Mouse (Mus musculus): ENCODE results near the gene Wipf2. TPM values are rescaled to one million over a fixed set of nuclear protein-coding genes. Genes with fewer than 3 reads are reported as not detected.

Wipf2 gene
- polyA plus RNA-seq, 1 experiment from 2014 or later: 11.2 TPM

GRCm38 (mm10) chr11:98947969-98948569, 84.6 kb downstream of the Wipf2 start:
- in situ Hi-C loops (cut with MboI; ENCODE audit: low pct_unique_long_range_greater_than_20kb): no loop called here
- DNase-seq (ENCODE audit: low read depth, low spot score) (no peak), ATAC-seq (no peak)
- CTCF ChIA-PET: interaction anchor here (0.8 kb wide), 1 partner anchor 16 kb away, joined by 3 read pairs; no protein-coding TSS in a partner anchor
- POLR2A ChIA-PET: no interaction called here
- H3K27me3 ChIP-seq: no peaks in the 10 kb centered on the region
- TF ChIP-seq CTCF (IDR thresholded peaks at IDR 0.05): no peak

GRCm38 (mm10) chr11:98949242-98949957, 86.0 kb downstream of the Wipf2 start:
- DNase-seq (ENCODE audit: low read depth, low spot score) (no peak), ATAC-seq (no peak)
- in situ Hi-C loops (cut with MboI; ENCODE audit: low pct_unique_long_range_greater_than_20kb): no loop called here
- CTCF ChIA-PET: interaction anchor here (1.0 to 1.5 kb wide), 2 partner anchors 9 to 23 kb away, joined by 3 read pairs; no protein-coding TSS in a partner anchor
- no peaks in the 10 kb centered on the region for H3K27me3 ChIP-seq
- TF ChIP-seq CTCF (IDR thresholded peaks at IDR 0.05): no peak
- POLR2A ChIA-PET: interaction anchor here (0.6 to 1.0 kb wide), 2 partner anchors 7 to 20 kb away, joined by 3 to 4 read pairs; no protein-coding TSS in a partner anchor

GRCm38 (mm10) chr11:98949958-98950460, 86.6 kb downstream of the Wipf2 start:
- ATAC-seq (no peak), DNase-seq (ENCODE audit: low read depth, low spot score) (no peak)
- POLR2A ChIA-PET: interaction anchor here (1.0 to 1.5 kb wide), 2 partner anchors 8 to 14 kb away, joined by 3 to 4 read pairs; no protein-coding TSS in a partner anchor
- CTCF ChIA-PET: interaction anchor here (1.0 to 1.5 kb wide), 2 partner anchors 10 to 22 kb away, joined by 3 read pairs; no protein-coding TSS in a partner anchor
- no peak for TF ChIP-seq CTCF (IDR thresholded peaks at IDR 0.05)
- no peaks in the 10 kb centered on the region for H3K27me3 ChIP-seq
- in situ Hi-C loops (cut with MboI; ENCODE audit: low pct_unique_long_range_greater_than_20kb): no loop called here

GRCm38 (mm10) chr11:98950484-98950883, 87.0 kb downstream of the Wipf2 start:
- no peak for TF ChIP-seq CTCF (IDR thresholded peaks at IDR 0.05)
- DNase-seq (ENCODE audit: low read depth, low spot score) (no peak), ATAC-seq (no peak)
- CTCF ChIA-PET: interaction anchor here (1.0 to 1.6 kb wide), 3 partner anchors 9 to 21 kb away, joined by 3 read pairs; no protein-coding TSS in a partner anchor
- in situ Hi-C loops (cut with MboI; ENCODE audit: low pct_unique_long_range_greater_than_20kb): no loop called here
- no peaks in the 10 kb centered on the region for H3K27me3 ChIP-seq
- POLR2A ChIA-PET: interaction anchor here (1.0 to 1.5 kb wide), 2 partner anchors 9 to 13 kb away, joined by 3 to 4 read pairs; no protein-coding TSS in a partner anchor

- ATAC-seq (peak; percentile 72), DNase-seq (ENCODE audit: low read depth, low spot score) (no peak)
- CTCF ChIA-PET: interaction anchor here (1.6 kb wide), 1 partner anchor 8 kb away, joined by 3 read pairs; no protein-coding TSS in a partner anchor
- no peaks in the 10 kb centered on the region for H3K27me3 ChIP-seq
- in situ Hi-C loops (cut with MboI; ENCODE audit: low pct_unique_long_range_greater_than_20kb): no loop called here
- POLR2A ChIA-PET: interaction anchor here (0.7 to 1.5 kb wide), 5 partner anchors 7 to 19 kb away, joined by 3 to 8 read pairs (median 5); no protein-coding TSS in a partner anchor
- TF ChIP-seq CTCF (IDR thresholded peaks at IDR 0.05): no peak
Measured at GRCm38 (mm10) chr11:98951026-98951906, 87.8 kb downstream of the Wipf2 start.

- CTCF ChIA-PET: interaction anchor here (1.6 kb wide), 1 partner anchor 7 kb away, joined by 3 read pairs; no protein-coding TSS in a partner anchor
Measured at GRCm38 (mm10) chr11:98952111-98952510, 88.7 kb downstream of the Wipf2 start.

GRCm38 (mm10) chr11:98952736-98953135, 89.3 kb downstream of the Wipf2 start:
- CTCF ChIA-PET: no interaction called here
- no peaks in the 10 kb centered on the region for H3K27me3 ChIP-seq
- in situ Hi-C loops (cut with MboI; ENCODE audit: low pct_unique_long_range_greater_than_20kb): no loop called here
- TF ChIP-seq CTCF (IDR thresholded peaks at IDR 0.05): no peak
- DNase-seq (ENCODE audit: low read depth, low spot score): no peak
- ATAC-seq: no peak
- POLR2A ChIA-PET: interaction anchor here (0.7 to 1.1 kb wide), 4 partner anchors 9 to 91 kb away, joined by 3 to 9 read pairs (median 4); no protein-coding TSS in a partner anchor

More at GRCm38 (mm10) chr11:98952111-98952510, 88.7 kb downstream of the Wipf2 start:
- in situ Hi-C loops (cut with MboI; ENCODE audit: low pct_unique_long_range_greater_than_20kb): no loop called here
- ATAC-seq (no peak), DNase-seq (ENCODE audit: low read depth, low spot score) (no peak)
- POLR2A ChIA-PET: interaction anchor here (0.7 to 1.3 kb wide), 5 partner anchors 8 to 92 kb away, joined by 3 to 9 read pairs (median 5); no protein-coding TSS in a partner anchor
- H3K27me3 ChIP-seq: no peaks in the 10 kb centered on the region
- no peak for TF ChIP-seq CTCF (IDR thresholded peaks at IDR 0.05)

GRCm38 (mm10) chr11:98953361-98953760, 89.9 kb downstream of the Wipf2 start:
- ChIA-PET POLR2A (interaction anchor here (0.9 to 1.5 kb wide), 2 partner anchors 12 to 20 kb away, joined by 4 read pairs; no protein-coding TSS in a partner anchor), CTCF (interaction anchor here (0.7 to 2.2 kb wide), 4 partner anchors 9 to 28 kb away, joined by 3 to 6 read pairs (median 5); no protein-coding TSS in a partner anchor)
- ATAC-seq (no peak), DNase-seq (ENCODE audit: low read depth, low spot score) (no peak)
- no peak for TF ChIP-seq CTCF (IDR thresholded peaks at IDR 0.05)
- no peaks in the 10 kb centered on the region for H3K27me3 ChIP-seq
- in situ Hi-C loops (cut with MboI; ENCODE audit: low pct_unique_long_range_greater_than_20kb): no loop called here

- no peaks in the 10 kb centered on the region for H3K27me3 ChIP-seq
- DNase-seq (ENCODE audit: low read depth, low spot score) (no peak), ATAC-seq (no peak)
- POLR2A ChIA-PET: interaction anchor here (0.9 to 1.5 kb wide), 2 partner anchors 12 to 21 kb away, joined by 4 read pairs; no protein-coding TSS in a partner anchor
- TF ChIP-seq CTCF (IDR thresholded peaks at IDR 0.05): no peak
- in situ Hi-C loops (cut with MboI; ENCODE audit: low pct_unique_long_range_greater_than_20kb): no loop called here
- CTCF ChIA-PET: interaction anchor here (0.7 to 2.2 kb wide), 4 partner anchors 9 to 28 kb away, joined by 3 to 6 read pairs (median 5); no protein-coding TSS in a partner anchor
Measured at GRCm38 (mm10) chr11:98953835-98954320, 90.4 kb downstream of the Wipf2 start.

Data from Patski (cell line).